Mouse (Mus musculus): Measurements from ENCODE around the gene Olfr1444.

Gene Olfr1444

GRCm38 (mm10) chr19:12856983-12857382, at the start of gene Olfr1444:
Olfr1444 (plus strand) TSS chr19:12857283.
- no peak for DNase-seq (ENCODE audit: low read depth, low spot score)

DNA sequence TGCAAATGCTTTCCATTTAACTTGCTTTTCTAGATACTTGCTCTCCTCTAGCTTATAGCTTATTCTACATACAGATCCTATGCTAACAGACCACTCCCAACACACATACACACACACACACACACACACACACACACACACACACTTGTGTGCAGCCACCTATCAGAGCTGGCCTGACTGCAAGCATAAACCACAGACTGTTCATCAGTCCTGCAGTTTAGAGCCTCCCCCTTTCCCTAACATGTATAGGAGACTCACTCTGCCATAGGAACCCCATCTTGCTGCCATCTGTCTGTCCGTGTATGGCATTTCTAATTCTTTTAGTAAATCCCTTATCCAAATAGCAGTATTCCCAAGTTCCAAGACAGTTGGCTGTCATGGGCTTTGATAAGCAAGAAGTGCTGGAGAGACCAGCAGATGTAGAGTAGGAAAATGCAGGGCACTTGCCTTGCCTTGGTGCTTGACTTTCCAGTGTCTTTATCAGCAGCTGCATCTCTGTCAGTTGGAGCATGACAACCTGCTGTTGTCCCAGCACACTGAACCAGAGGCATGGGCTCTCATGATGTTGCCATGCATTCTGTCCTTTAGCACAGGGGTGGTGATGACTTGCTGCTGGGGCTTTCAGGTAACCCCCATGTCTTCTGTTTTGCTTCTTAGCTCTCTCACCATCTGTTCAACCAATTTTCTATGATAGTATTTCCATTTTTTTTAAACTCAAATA, 44.3 kb upstream of the Olfr1444 start:
- no peak for DNase-seq (ENCODE audit: low read depth, low spot score)

DNA sequence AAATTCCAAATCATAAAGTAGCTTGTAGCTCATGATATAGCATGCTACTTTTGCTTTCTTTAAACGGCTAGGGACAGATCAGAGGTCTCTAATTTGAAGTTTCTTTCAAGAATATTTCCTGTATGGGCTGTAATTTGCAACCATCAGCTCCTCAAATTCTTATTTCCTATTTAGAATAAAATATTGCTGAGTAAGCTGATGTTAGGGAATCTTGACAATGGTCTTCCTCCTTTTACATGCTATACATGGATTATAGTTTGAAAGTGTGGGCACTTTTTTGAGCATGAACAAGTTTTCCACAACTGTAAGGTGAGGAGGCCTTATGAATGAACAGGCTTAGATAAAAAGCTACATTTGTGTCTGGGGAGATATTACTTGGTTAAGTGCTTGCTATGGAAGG, 43.2 kb upstream of the Olfr1444 start:
- no peak for DNase-seq (ENCODE audit: low read depth, low spot score)

DNA sequence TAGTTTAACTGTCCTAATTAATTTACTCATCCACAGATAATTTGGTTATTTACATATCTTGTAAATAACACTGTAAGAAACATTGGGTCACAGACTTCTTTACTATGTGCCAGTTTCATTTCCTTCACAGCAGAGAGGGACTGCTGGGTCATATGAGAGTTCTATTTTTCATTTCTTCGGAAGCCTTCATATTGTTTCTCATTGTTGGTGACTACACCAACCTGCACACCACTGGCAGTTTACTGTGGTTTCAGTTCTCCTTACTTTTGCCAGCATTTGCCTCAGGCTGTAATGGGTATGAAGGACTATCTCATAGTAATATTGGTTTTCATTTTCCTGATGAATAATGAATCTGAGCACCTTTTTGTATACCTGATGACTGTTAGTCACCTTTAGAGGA, 38.6 kb upstream of the Olfr1444 start:
- DNase-seq (ENCODE audit: low read depth, low spot score): no peak

GRCm38 (mm10) chr19:12820383-12820782, 36.7 kb upstream of the Olfr1444 start:
- no peak for DNase-seq (ENCODE audit: low read depth, low spot score)

- DNase-seq (ENCODE audit: low read depth, low spot score): no peak
These were observed 32.5 kb upstream of the Olfr1444 start for GRCm38 (mm10) chr19:12824549-12824948.

DNA sequence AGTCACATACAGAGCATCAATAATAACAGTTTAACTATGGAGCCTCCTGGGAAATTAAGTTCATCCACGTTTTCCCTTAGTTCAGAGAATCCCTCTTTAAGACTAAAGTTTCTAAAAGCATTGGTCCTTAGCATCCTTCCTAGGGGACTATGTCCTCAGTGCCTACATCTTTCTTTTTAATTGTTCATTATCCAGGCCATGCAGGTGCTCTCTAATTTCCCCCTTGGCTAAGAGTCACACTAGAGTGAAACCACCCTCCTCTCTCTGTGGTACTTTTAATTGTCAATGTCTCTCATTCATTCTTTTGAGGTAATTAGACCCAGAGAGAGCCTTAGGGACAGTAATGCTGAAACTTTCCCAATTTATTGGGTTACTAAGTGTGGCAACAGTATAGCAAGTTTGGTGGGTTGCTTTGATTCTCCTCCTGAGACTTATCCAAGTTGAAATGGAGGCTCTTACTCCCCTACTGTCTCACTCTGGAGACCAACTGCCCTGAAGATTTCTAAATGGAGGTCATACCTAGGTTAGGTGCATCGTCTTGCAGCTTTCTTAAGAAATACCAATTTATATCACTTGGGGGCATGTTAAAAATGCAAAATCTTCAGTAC, 26.2 kb upstream of the Olfr1444 start:
- DNase-seq (ENCODE audit: low read depth, low spot score): no peak

DNA sequence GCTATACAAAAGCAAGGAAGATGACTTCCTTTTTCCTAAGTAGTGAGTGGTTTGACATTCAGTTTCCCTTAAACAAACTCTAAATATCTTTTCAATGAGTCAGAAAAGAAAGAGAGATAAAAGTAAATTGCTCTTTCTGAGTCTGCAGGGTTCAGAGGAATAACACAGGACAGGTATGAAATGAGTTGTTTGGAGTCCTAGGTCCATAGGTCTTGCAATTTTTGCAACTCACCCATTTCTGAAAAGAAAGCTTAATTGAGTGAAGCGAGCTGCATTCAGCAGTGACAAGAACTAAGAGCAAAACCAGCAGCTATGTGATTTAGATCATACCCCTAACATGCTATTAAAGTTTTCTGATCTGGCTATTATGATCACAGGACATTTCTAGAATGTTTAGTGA, 25.5 kb upstream of the Olfr1444 start:
- no peak for DNase-seq (ENCODE audit: low read depth, low spot score)

DNA sequence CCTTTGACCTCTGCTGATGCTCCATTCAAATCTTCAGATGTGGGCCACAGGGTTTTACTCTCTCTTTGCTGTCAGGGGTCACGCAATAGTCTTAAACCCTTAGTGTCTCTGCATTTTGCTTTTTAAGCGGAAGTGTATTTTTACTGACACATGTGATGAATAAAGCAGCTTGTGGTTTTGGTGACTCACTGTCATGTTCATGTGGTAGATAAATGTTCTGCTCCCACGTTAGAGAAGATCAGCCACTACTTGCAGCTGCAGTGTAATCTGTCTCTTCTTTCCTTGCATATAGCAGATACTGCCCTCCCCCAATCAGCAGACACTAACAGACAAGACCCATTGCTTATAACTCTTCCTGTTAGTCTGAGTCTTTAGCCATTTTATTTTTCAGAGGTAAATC, 23.5 kb upstream of the Olfr1444 start:
- DNase-seq (ENCODE audit: low read depth, low spot score): peak; percentile 32

- no peak for DNase-seq (ENCODE audit: low read depth, low spot score)
These were observed 18.6 kb upstream of the Olfr1444 start for GRCm38 (mm10) chr19:12838507-12838906.

GRCm38 (mm10) chr19:12846382-12846781, 10.7 kb upstream of the Olfr1444 start, which contains the start of gene Gm5244:
Gm5244 (plus strand) TSS chr19:12846682.
- no peak for DNase-seq (ENCODE audit: low read depth, low spot score)

DNA sequence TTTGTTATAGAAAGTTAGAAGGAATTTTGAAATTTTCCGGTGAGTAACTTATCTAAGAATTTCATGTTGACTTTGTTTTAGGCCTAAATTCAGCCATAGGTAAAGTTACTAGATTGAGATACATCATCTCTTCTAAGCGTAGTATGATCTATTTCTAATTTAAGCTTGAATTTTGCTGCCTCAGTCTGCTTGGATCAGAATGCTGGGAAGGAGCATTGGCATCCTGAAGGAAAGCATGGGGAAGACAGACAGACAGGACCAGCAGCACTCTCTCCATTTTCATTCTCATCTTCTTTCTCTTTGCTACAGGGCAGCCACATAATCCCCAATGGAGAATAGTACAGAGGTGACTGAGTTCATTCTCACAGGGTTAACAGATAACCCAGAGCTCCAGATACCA, 26.5 kb downstream of the Olfr1444 start, which contains the start of gene Olfr1445:
TSS of gene Olfr1445 (plus strand) at position 301 of the 400 bp plus-strand sequence.
- DNase-seq (ENCODE audit: low read depth, low spot score): no peak

- DNase-seq (ENCODE audit: low read depth, low spot score): no peak
These were observed 36.3 kb downstream of the Olfr1444 start, which contains the start of gene Olfr1446 for GRCm38 (mm10) chr19:12893424-12893823. Olfr1446 (minus strand) TSS chr19:12893524.

DNA sequence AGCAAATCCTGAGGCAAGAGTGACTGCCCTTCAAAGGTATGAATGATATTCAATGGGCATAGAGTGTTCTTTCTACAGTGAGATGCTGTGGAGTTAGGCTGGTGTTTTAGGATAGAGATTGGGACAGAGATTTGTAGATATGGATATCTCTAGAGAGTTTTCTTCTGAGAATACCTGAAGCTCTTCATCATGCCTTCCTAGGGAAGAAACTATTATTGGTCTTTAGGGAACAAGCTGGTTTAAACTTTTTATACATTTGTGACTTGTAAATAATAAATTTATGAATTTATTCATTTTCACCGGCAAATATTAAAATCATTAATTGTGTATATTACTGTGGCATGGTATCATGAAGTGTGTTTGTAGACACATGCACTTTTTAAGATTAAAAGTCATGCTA, 46.6 kb downstream of the Olfr1444 start, which contains the start of gene Olfr1447:
TSS of gene Olfr1447 (minus strand) at position 101 of the 400 bp plus-strand sequence.
- DNase-seq (ENCODE audit: low read depth, low spot score): no peak

Data from skeletal muscle tissue, adult 2 months (tissue).